Mouse (Mus musculus) forebrain, embryonic 11.5 days (tissue): ENCODE measurements around the gene Fabp7. TPM values are rescaled to one million over a fixed set of nuclear protein-coding genes. Genes with fewer than 3 reads are reported as not detected.
A peak's percentile ranks its signal among the peaks of the same experiment; 100 is the strongest.

Experiments used
- ATAC-seq: fragments of 200-750 bp; cut with Nextera tagmentation; replicated peaks from 2 replicates; pipeline ENCODE4 v1.8.0; 2017; ENCODE audit warnings: moderate TSS enrichment; ENCODE audit not compliant: low FRiP score
- DNase-seq: peaks from one replicate; pipeline ENCODE4 v3.0.0-alpha.2; 2017; ENCODE audit warnings: low spot score
- H3K27ac ChIP-seq: fragments of 300-500 bp; sonication (generic); 2 replicates; pipeline ENCODE4 v1.5.1; 2014; ENCODE audit warnings: low read depth, low read length
- H3K27me3 ChIP-seq: fragments of 300-500 bp; sonication (generic); 2 replicates; pipeline ENCODE4 v1.6.1; 2014; ENCODE audit warnings: mild to moderate bottlenecking, low read length, mixed read lengths; ENCODE audit not compliant: control insufficient read depth, insufficient read depth
- H3K36me3 ChIP-seq: fragments of 300-500 bp; sonication (generic); 2 replicates; pipeline ENCODE4 v1.6.1; 2014; ENCODE audit warnings: mild to moderate bottlenecking, low read length, moderate library complexity, mixed read lengths; ENCODE audit not compliant: control insufficient read depth, insufficient read depth
- H3K4me1 ChIP-seq: fragments of 300-500 bp; sonication (generic); replicated peaks from 2 replicates; pipeline ENCODE4 v1.6.1; 2014; ENCODE audit warnings: low read length, mixed read lengths; ENCODE audit not compliant: control insufficient read depth, insufficient read depth
- H3K4me2 ChIP-seq: fragments of 300-500 bp; sonication (generic); 2 replicates; pipeline ENCODE4 v1.6.1; 2014; ENCODE audit warnings: low read depth, mild to moderate bottlenecking, low read length, moderate library complexity, mixed read lengths; ENCODE audit not compliant: severe bottlenecking
- H3K4me3 ChIP-seq: fragments of 300-500 bp; sonication (generic); 2 replicates; pipeline ENCODE4 v1.5.1; 2014; ENCODE audit warnings: low read depth, low read length
- H3K9ac ChIP-seq: fragments of 300-500 bp; sonication (generic); 2 replicates; pipeline ENCODE4 v1.6.1; 2014; ENCODE audit warnings: low read length
- H3K9me3 ChIP-seq: fragments of 300-500 bp; sonication (generic); 2 replicates; pipeline ENCODE4 v1.6.1; 2016; ENCODE audit warnings: low read length, mixed read lengths; ENCODE audit not compliant: control insufficient read depth
- WGBS: fragments of 180-500 bp; shearing (Covaris S2); extraction: QIAGEN DNeasy Blood & Tissue Kit; methylation state at CpG from one replicate; pipeline ENCODE4 v1.1.7; 2014; 5-methylcytosine and 5-hydroxymethylcytosine counted together
- polyA plus RNA-seq: library from polyadenylated mRNA; unstranded; fragments of >200 nt; fragmentation: Nextera tagmentation; extraction: Ambion mirVana; gene quantifications from 2 replicates; pipeline ENCODE4 v1.2.1, GENCODE M21; 2014

Fabp7 gene
- polyA plus RNA-seq, 1 experiment from 2014 or later: 640 TPM

DNA sequence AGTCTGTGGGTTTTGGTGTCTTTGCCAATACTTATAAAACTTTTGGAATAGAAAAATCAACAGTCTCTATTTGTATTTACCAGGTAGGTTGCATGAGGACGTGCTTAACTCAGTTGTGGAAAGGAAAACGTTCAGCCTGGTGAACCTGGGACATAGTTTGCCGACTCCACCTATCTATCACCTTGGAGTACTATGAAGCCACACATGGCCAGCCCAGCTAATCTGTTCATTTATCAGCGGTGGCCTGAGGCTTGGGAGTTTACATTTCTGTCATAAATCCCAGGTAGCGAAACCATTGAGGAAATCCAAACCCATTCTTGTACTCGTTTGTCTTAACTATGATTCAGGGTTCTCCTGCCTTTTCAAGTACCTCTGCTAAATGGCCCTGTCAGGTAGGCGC, 9.3 kb downstream of the Fabp7 start, which contains the start of gene Smpdl3a:
Smpdl3a (plus strand) TSS at position 318 of the 400 bp plus-strand sequence.
- Histone ChIP-seq H3K4me3 (peak within 1 kb of the TSS; percentile 37), H3K4me1 (peaks cover 16% of the 10 kb centered on the region; the same call in 1 of the 2 replicates), H3K27me3 (no peaks in the 10 kb centered on the region), H3K27ac (0 out of 2 replicates have a peak within 1 kb of the TSS, but pooled peaks have one; percentile 37), H3K4me2 (peak within 1 kb of the TSS; percentile 80), H3K36me3 (no peaks in the 10 kb centered on the region), H3K9me3 (peaks cover 2% of the 10 kb centered on the region; the same call in 1 of the 2 replicates), H3K9ac (peak within 1 kb of the TSS; percentile 70)
- ATAC-seq (no peak), DNase-seq (no peak)
- WGBS: 77% methylated on average over 7 of the region's 7 CpGs

DNA sequence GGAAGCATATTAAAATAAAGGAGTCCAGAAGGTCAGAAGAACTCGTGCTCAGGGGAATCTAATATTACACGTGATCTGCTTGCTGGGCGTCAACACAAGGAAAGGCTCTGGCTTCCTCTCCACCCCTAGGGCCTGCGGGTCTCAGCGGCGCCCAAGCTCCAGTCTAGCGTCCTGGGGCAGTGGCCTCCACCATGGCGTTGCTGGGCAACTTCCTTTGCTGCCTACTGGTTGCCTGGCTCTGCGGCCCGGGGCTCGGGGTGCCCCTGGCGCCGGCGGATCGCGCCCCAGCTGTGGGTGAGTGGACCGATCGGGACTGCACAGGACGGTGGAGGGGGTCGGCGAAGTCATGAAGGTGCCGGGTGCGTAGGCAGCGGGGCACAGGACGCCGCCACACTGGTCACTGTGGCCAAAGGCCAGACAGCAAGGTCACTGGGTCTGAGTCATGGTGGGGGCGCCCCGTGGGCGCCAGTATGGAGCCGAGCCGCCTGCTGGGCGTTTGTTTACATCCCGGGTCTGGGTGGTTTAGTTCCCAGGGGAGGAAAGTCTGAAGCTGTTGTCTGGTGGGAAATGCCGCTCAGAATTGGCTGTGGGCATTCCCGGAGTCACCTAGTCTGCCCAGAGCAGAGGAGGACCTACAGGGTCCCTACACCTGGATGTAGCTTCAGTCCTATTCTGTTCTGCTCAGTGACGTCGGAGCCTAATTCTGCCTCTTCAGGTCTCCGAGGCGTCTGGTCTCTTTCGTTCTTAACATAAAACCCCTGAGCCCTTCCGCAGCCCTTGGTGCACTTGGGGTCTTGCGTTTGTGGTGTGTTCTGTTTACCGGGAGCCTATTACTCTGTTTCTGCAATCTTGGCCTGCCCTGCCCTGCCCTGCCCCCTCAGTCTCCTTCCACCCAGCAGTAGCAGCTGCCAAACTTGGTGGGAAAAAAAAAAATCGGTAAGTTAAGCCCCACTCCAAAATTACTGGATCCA, 10.1 kb downstream of the Fabp7 start:
- peak; percentile 64 for DNase-seq
- peaks cover 16% of the 10 kb centered on the region; the same call in 1 of the 2 replicates for H3K4me1 ChIP-seq
- 2% methylated on average over 44 of the region's 44 CpGs for WGBS
- no peaks in the 10 kb centered on the region for H3K36me3 ChIP-seq
- peak; percentile 72 for ATAC-seq
- peaks cover 2% of the 10 kb centered on the region; the same call in 1 of the 2 replicates for H3K9me3 ChIP-seq
- H3K27ac ChIP-seq: 0 out of 2 replicates have a peak overlapping the region, but pooled peaks have one; percentile 37
- peak overlapping the region; percentile 70 for H3K9ac ChIP-seq
- peak overlapping the region; percentile 80 for H3K4me2 ChIP-seq
- no peaks in the 10 kb centered on the region for H3K27me3 ChIP-seq
- peak overlapping the region; percentile 37 for H3K4me3 ChIP-seq

DNA sequence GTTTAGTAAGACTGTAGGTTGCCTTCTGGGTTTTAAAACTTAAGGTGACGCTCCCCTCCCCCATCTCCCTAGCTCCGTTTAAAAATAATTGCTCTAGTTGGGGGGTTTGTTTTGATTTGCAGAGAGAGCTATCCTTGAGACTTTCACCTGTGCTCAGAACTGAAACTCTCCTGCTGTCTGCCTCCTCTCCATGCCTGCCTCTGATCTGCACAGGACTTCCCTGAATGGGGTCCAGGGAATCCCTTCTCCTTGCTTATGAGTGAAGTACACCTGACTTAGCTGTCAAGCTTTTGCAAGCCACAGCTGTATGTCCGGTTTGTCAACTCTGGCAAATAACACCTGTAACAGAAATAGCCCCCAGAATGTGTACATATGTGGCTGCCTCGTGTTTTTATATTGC, 10.9 kb downstream of the Fabp7 start:
- Histone ChIP-seq H3K4me3 (no peak overlapping the region), H3K9ac (peak overlapping the region; percentile 70; the same call in 1 of the 2 replicates), H3K4me2 (no peak overlapping the region; the same call in 1 of the 2 replicates), H3K27ac (no peak overlapping the region), H3K27me3 (no peaks in the 10 kb centered on the region), H3K4me1 (peaks cover 16% of the 10 kb centered on the region; the same call in 1 of the 2 replicates), H3K9me3 (peaks cover 2% of the 10 kb centered on the region; the same call in 1 of the 2 replicates), H3K36me3 (no peaks in the 10 kb centered on the region)
- ATAC-seq: no peak; the same call in 1 of the 2 replicates
- no peak for DNase-seq
- 39% methylated on average over 4 of the region's 4 CpGs for WGBS

DNA sequence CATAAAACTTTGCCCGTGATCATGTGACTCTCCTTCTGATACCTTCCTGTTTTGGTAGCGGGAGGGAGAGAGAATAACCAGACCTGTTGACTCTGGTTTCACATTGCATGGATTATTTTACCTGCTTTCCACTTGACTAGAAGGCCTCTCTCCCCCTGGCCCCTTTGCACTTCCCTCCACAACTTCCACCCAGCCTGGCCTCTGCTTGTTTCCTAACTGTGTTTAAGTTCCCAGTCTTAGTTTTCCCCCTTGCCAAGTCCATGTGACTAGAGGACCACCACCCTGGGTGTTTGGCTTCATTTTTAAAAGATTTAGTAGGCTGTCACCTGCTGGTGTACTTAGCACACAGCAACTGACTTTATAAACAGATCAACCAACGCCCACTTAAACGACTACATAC, 11.4 kb downstream of the Fabp7 start:
- Histone ChIP-seq H3K27ac (no peak overlapping the region), H3K9me3 (peaks cover 2% of the 10 kb centered on the region; the same call in 1 of the 2 replicates), H3K4me1 (peaks cover 16% of the 10 kb centered on the region; the same call in 1 of the 2 replicates), H3K36me3 (no peaks in the 10 kb centered on the region), H3K4me3 (no peak overlapping the region), H3K4me2 (no peak overlapping the region), H3K9ac (no peak overlapping the region), H3K27me3 (no peaks in the 10 kb centered on the region)
- 55% methylated on average over 4 of the region's 4 CpGs for WGBS
- DNase-seq (no peak), ATAC-seq (peak; percentile 62)

DNA sequence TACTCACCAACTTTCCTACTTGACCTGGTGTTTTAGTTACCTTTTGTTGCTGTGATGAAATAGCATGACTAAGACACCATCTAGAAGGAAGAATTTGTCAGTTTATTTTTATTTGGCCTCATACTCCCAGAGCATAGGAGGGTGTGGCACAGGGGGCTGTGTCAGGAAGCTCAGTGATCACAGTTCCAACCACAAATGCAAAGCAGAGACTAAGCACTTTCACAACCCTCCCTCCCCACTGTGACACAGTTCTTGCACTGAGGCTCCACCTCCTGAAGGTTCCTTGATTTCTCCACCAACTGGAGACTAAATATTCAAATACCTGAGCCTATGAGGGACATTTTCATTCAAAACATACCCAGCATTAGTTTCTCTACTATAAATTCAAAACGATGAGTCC, 14.8 kb downstream of the Fabp7 start:
- H3K27ac ChIP-seq: no peak overlapping the region
- no peak overlapping the region for H3K4me2 ChIP-seq
- ATAC-seq: no peak
- no peaks in the 10 kb centered on the region for H3K36me3 ChIP-seq
- no peaks in the 10 kb centered on the region for H3K9me3 ChIP-seq
- H3K27me3 ChIP-seq: no peaks in the 10 kb centered on the region
- WGBS: 94% methylated on average over 1 of the region's 1 CpGs
- H3K4me3 ChIP-seq: no peak overlapping the region
- no peak for DNase-seq
- peaks cover 13% of the 10 kb centered on the region; the same call in 1 of the 2 replicates for H3K4me1 ChIP-seq
- H3K9ac ChIP-seq: no peak overlapping the region

DNA sequence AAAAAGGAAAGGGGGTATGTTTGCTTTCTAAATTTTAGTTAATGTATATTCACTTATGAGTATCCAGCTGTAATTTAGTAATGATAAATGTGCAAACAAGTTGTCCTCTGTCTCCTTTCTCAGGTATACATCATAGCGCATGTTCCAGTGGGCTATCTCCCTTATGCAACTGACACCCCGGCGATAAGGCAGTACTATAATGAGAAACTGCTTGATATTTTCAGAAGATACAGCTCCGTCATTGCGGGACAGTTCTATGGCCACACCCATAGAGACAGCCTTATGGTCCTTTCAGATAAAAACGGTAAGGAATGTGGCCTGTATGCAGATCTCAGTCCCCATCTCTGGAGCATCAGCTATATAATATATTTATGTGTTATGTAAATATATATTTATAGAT, 23.1 kb downstream of the Fabp7 start:
- ATAC-seq (no peak), DNase-seq (no peak)
- Histone ChIP-seq H3K9me3 (no peaks in the 10 kb centered on the region), H3K9ac (no peak overlapping the region), H3K27me3 (no peaks in the 10 kb centered on the region), H3K4me3 (no peak overlapping the region), H3K27ac (no peak overlapping the region), H3K4me2 (no peak overlapping the region), H3K36me3 (no peaks in the 10 kb centered on the region), H3K4me1 (no peaks in the 10 kb centered on the region)
- WGBS: 94% methylated on average over 6 of the region's 6 CpGs

DNA sequence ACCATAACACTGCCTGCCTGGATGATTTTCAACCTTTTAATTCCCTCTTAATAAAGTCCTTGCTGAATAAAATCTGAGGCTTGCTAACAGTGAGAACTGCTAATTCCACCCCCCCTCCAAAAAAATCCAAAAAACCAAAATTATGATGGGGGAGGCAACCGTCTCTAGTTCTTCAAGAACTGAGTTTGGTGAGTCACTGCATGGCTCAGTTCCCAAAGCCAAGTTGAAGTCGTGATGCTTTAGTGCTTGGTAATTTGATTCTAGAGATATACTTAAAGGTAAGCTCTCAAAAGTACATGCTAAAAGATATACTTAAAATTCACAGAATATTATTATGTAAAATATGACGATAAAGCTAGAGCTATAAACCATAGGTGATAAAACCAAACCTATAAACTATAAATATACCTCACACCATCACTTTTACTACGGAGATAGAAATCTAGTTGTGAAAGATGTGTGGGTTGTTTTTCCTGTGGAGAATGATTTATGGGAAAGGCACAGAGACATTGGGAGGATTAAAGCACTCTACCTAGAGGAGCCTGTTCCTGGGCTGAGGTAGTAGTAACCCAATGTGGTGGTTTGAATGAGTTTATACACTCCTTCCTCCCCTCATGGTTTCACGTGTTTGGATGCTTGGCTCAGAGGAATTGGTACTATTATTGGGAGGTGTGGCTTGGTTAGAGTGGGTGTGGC, 27.6 kb downstream of the Fabp7 start:
- DNase-seq (no peak), ATAC-seq (no peak)
- Histone ChIP-seq H3K9me3 (no peaks in the 10 kb centered on the region), H3K36me3 (no peaks in the 10 kb centered on the region), H3K27me3 (no peaks in the 10 kb centered on the region), H3K27ac (no peak overlapping the region), H3K4me2 (no peak overlapping the region), H3K9ac (no peak overlapping the region), H3K4me3 (no peak overlapping the region), H3K4me1 (no peaks in the 10 kb centered on the region)
- 87% methylated on average over 5 of the region's 5 CpGs for WGBS

DNA sequence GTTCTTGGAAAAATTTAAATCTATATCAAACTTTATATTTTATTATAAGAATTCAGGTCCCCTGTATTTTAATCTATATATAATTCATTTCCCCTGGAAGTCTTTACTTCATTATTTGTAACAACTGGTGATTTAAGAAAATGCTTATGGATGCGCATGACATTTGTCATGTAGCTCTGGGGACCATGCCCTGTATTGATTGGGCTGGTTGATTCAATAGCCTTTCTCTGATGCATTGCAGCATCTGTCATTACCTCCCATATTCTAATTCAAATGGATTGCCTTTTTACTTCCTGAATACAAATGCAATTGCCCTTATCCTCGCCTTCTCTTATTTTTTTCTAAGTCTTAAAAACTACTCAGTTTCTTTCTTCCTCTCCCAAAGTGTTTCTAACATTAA, 29.6 kb downstream of the Fabp7 start:
- Histone ChIP-seq H3K27me3 (no peaks in the 10 kb centered on the region), H3K36me3 (no peaks in the 10 kb centered on the region), H3K9ac (no peak overlapping the region), H3K27ac (no peak overlapping the region), H3K4me3 (no peak overlapping the region), H3K4me1 (no peaks in the 10 kb centered on the region), H3K9me3 (no peaks in the 10 kb centered on the region), H3K4me2 (no peak overlapping the region)
- ATAC-seq (no peak), DNase-seq (no peak)
- 85% methylated on average over 2 of the region's 2 CpGs for WGBS
